Mouse (Mus musculus): ENCODE data around the gene Upf1. TPM values are rescaled to one million over a fixed set of nuclear protein-coding genes. Genes with fewer than 3 reads are reported as not detected.

The Upf1 gene
- polyA plus RNA-seq, 1 experiment from 2014 or later: 21.2 TPM

GRCm38 (mm10) chr8:70323716-70324115 lies 29.4 kb downstream of the Upf1 start:
- no peak overlapping the region for H3K9ac ChIP-seq
- 93% methylated on average over 3 of the region's 3 CpGs for WGBS
- H3K36me3 ChIP-seq: peaks cover 37% of the 10 kb centered on the region
- H3K4me1 ChIP-seq: no peaks in the 10 kb centered on the region
- H3K4me2 ChIP-seq (replicated peaks): no peak overlapping the region
- no peak for ATAC-seq (ENCODE audit: insufficient number of reproducible peaks, low FRiP score, low TSS enrichment, low read depth)
- H3K4me3 ChIP-seq (replicated peaks): no peak overlapping the region
- H3K27ac ChIP-seq (replicated peaks): no peak overlapping the region
- no peaks in the 10 kb centered on the region for H3K9me3 ChIP-seq (replicated peaks)
- no peaks in the 10 kb centered on the region for H3K27me3 ChIP-seq

GRCm38 (mm10) chr8:70317872-70318271 lies 35.2 kb downstream of the Upf1 start:
- no peak overlapping the region for H3K9ac ChIP-seq
- H3K9me3 ChIP-seq (replicated peaks): no peaks in the 10 kb centered on the region
- no peak overlapping the region for H3K4me3 ChIP-seq (replicated peaks)
- H3K4me1 ChIP-seq: peaks cover 36% of the 10 kb centered on the region
- WGBS: 77% methylated on average over 5 of the region's 5 CpGs
- peaks cover 26% of the 10 kb centered on the region for H3K36me3 ChIP-seq
- H3K27me3 ChIP-seq: no peaks in the 10 kb centered on the region
- H3K4me2 ChIP-seq (replicated peaks): no peak overlapping the region
- no peak for ATAC-seq (ENCODE audit: insufficient number of reproducible peaks, low FRiP score, low TSS enrichment, low read depth)
- no peak overlapping the region for H3K27ac ChIP-seq (replicated peaks)

GRCm38 (mm10) chr8:70316511-70317504 lies 36.3 kb downstream of the Upf1 start:
- peak overlapping the region; percentile 86 for H3K4me2 ChIP-seq (replicated peaks)
- H3K27ac ChIP-seq (replicated peaks): peak overlapping the region; percentile 81; the same call in 1 of the 2 replicates
- H3K9ac ChIP-seq: peak overlapping the region; percentile 64; the same call in 1 of the 2 replicates
- peak overlapping the region; percentile 61 for H3K4me3 ChIP-seq (replicated peaks)
- 13% methylated on average over 15 of the region's 15 CpGs for WGBS
- peak; percentile 66 for ATAC-seq (ENCODE audit: insufficient number of reproducible peaks, low FRiP score, low TSS enrichment, low read depth)
- H3K4me1 ChIP-seq: peaks cover 36% of the 10 kb centered on the region
- H3K9me3 ChIP-seq (replicated peaks): no peaks in the 10 kb centered on the region
- peaks cover 35% of the 10 kb centered on the region for H3K36me3 ChIP-seq
- no peaks in the 10 kb centered on the region for H3K27me3 ChIP-seq

- peaks cover 45% of the 10 kb centered on the region for H3K36me3 ChIP-seq
- ATAC-seq (ENCODE audit: insufficient number of reproducible peaks, low FRiP score, low TSS enrichment, low read depth): peak; percentile 81
- H3K4me3 ChIP-seq (replicated peaks): peak within 1 kb of the TSS; percentile 61
- H3K9ac ChIP-seq: peak within 1 kb of the TSS; percentile 64
- H3K9me3 ChIP-seq (replicated peaks): no peaks in the 10 kb centered on the region
- peaks cover 36% of the 10 kb centered on the region for H3K4me1 ChIP-seq
- peak within 1 kb of the TSS; percentile 86 for H3K4me2 ChIP-seq (replicated peaks)
- no peaks in the 10 kb centered on the region for H3K27me3 ChIP-seq
- H3K27ac ChIP-seq (replicated peaks): peak within 1 kb of the TSS; percentile 81
- 3% methylated on average over 53 of the region's 66 CpGs for WGBS
Observed at GRCm38 (mm10) chr8:70315624-70316510, 37.2 kb downstream of the Upf1 start, which contains the start of gene Cers1. Cers1 (plus strand) TSS chr8:70315775.

GRCm38 (mm10) chr8:70313399-70313798 lies 39.7 kb downstream of the Upf1 start:
- H3K27me3 ChIP-seq: no peaks in the 10 kb centered on the region
- no peak overlapping the region for H3K4me2 ChIP-seq (replicated peaks)
- no peak overlapping the region for H3K4me3 ChIP-seq (replicated peaks)
- H3K36me3 ChIP-seq: peaks cover 49% of the 10 kb centered on the region
- WGBS: 85% methylated on average over 2 of the region's 2 CpGs
- H3K4me1 ChIP-seq: peaks cover 36% of the 10 kb centered on the region
- H3K9me3 ChIP-seq (replicated peaks): no peaks in the 10 kb centered on the region
- H3K9ac ChIP-seq: no peak overlapping the region
- no peak overlapping the region for H3K27ac ChIP-seq (replicated peaks)
- no peak for ATAC-seq (ENCODE audit: insufficient number of reproducible peaks, low FRiP score, low TSS enrichment, low read depth)

- no peaks in the 10 kb centered on the region for H3K9me3 ChIP-seq (replicated peaks)
- H3K27me3 ChIP-seq: no peaks in the 10 kb centered on the region
- H3K27ac ChIP-seq (replicated peaks): no peak overlapping the region
- WGBS: 28% methylated on average over 2 of the region's 2 CpGs
- no peak overlapping the region for H3K4me2 ChIP-seq (replicated peaks)
- peaks cover 7% of the 10 kb centered on the region for H3K4me1 ChIP-seq
- peaks cover 88% of the 10 kb centered on the region for H3K36me3 ChIP-seq
- no peak overlapping the region for H3K4me3 ChIP-seq (replicated peaks)
- no peak overlapping the region for H3K9ac ChIP-seq
- no peak for ATAC-seq (ENCODE audit: insufficient number of reproducible peaks, low FRiP score, low TSS enrichment, low read depth)
Observed at GRCm38 (mm10) chr8:70309311-70309710, 43.8 kb downstream of the Upf1 start.

- peaks cover 53% of the 10 kb centered on the region for H3K36me3 ChIP-seq
- no peaks in the 10 kb centered on the region for H3K9me3 ChIP-seq (replicated peaks)
- H3K27ac ChIP-seq (replicated peaks): peak overlapping the region; percentile 90
- peak overlapping the region; percentile 87 for H3K9ac ChIP-seq
- 3% methylated on average over 16 of the region's 16 CpGs for WGBS
- peak overlapping the region; percentile 98 for H3K4me3 ChIP-seq (replicated peaks)
- H3K4me1 ChIP-seq: peaks cover 31% of the 10 kb centered on the region
- H3K4me2 ChIP-seq (replicated peaks): peak overlapping the region; percentile 82
- H3K27me3 ChIP-seq: no peaks in the 10 kb centered on the region
- ATAC-seq (ENCODE audit: insufficient number of reproducible peaks, low FRiP score, low TSS enrichment, low read depth): no peak
Observed at GRCm38 (mm10) chr8:70302901-70303300, 50.2 kb downstream of the Upf1 start.

- Histone ChIP-seq H3K27me3 (no peaks in the 10 kb centered on the region), H3K4me3 (replicated peaks) (peak within 1 kb of the TSS; percentile 98), H3K9me3 (replicated peaks) (no peaks in the 10 kb centered on the region), H3K4me2 (replicated peaks) (peak within 1 kb of the TSS; percentile 82), H3K27ac (replicated peaks) (peak within 1 kb of the TSS; percentile 90), H3K9ac (peak within 1 kb of the TSS; percentile 87), H3K36me3 (peaks cover 53% of the 10 kb centered on the region), H3K4me1 (peaks cover 31% of the 10 kb centered on the region)
- under 1% methylated on average over 40 of the region's 40 CpGs for WGBS
- peak; percentile 88 for ATAC-seq (ENCODE audit: insufficient number of reproducible peaks, low FRiP score, low TSS enrichment, low read depth)
Observed at GRCm38 (mm10) chr8:70302358-70302890, 50.7 kb downstream of the Upf1 start, which contains the start of the genes Ddx49 and Cope. Ddx49 (minus strand) TSS chr8:70302489. Cope (plus strand) TSS chr8:70302518.

- H3K4me3 ChIP-seq (replicated peaks): no peak overlapping the region
- H3K27ac ChIP-seq (replicated peaks): no peak overlapping the region
- no peak overlapping the region for H3K9ac ChIP-seq
- H3K36me3 ChIP-seq: peaks cover 55% of the 10 kb centered on the region
- peaks cover 31% of the 10 kb centered on the region for H3K4me1 ChIP-seq
- WGBS: 82% methylated on average over 3 of the region's 3 CpGs
- no peaks in the 10 kb centered on the region for H3K27me3 ChIP-seq
- H3K4me2 ChIP-seq (replicated peaks): no peak overlapping the region
- H3K9me3 ChIP-seq (replicated peaks): no peaks in the 10 kb centered on the region
- no peak for ATAC-seq (ENCODE audit: insufficient number of reproducible peaks, low FRiP score, low TSS enrichment, low read depth)
Observed at GRCm38 (mm10) chr8:70300881-70301280, 52.2 kb downstream of the Upf1 start.

GRCm38 (mm10) chr8:70293988-70294405 lies 59.1 kb downstream of the Upf1 start:
- Histone ChIP-seq H3K27me3 (no peaks in the 10 kb centered on the region), H3K27ac (replicated peaks) (peak overlapping the region; percentile 76), H3K4me3 (replicated peaks) (no peak overlapping the region), H3K4me1 (peaks cover 25% of the 10 kb centered on the region), H3K9me3 (replicated peaks) (no peaks in the 10 kb centered on the region), H3K4me2 (replicated peaks) (no peak overlapping the region), H3K36me3 (peaks cover 90% of the 10 kb centered on the region), H3K9ac (no peak overlapping the region)
- peak; percentile 61 for ATAC-seq (ENCODE audit: insufficient number of reproducible peaks, low FRiP score, low TSS enrichment, low read depth)
- 45% methylated on average over 5 of the region's 5 CpGs for WGBS
